Mouse (Mus musculus) embryonic fibroblast, embryonic 13.5 days (primary cell): ENCODE measurements around the gene Gcnt2.
"Not testable (repeated sequence)": the region's sequence is repeated elsewhere in the genome, so short reads cannot be mapped to it uniquely, and the experiment has no call there.

Experiments used
- CTCF ChIP-seq: IDR thresholded peaks from 2 replicates; pipeline ENCODE4 v1.5.1; 2011; ENCODE audit warnings: mild to moderate bottlenecking, control low read depth, low read length, moderate library complexity, borderline replicate concordance; ENCODE audit not compliant: insufficient read depth
- POLR2A ChIP-seq: IDR thresholded peaks from 2 replicates; pipeline ENCODE4 v1.6.1; 2011; ENCODE audit warnings: low read depth, mild to moderate bottlenecking, control low read depth, low read length, moderate library complexity

GRCm38 (mm10) chr13:40931871-40932270 is 72.3 kb downstream of the Gcnt2 start:
- TF ChIP-seq CTCF, POLR2A: not testable (repeated sequence)
